Mouse (Mus musculus) CH12.LX (cell line): Measurements from ENCODE around the gene Nmur1.

Source experiments
- CTCF ChIP-seq, 2 experiments: IDR thresholded peaks in 1 of 2; conservative IDR thresholded peaks in 1 of 2; 2 replicates each; pipeline ENCODE4 v1.5.1; 2011 to 2012; ENCODE audit warnings: low read depth in 2 of 2, low read length in 2 of 2, improper control_type of control experiment in 1 of 2, inconsistent platforms in 1 of 2, mild to moderate bottlenecking in 1 of 2, moderate library complexity in 1 of 2
- E2F4 ChIP-seq: IDR thresholded peaks from 2 replicates; pipeline ENCODE4 v1.6.1; 2011; ENCODE audit warnings: low read depth, low read length, improper control_type of control experiment; ENCODE audit not compliant: insufficient replicate concordance
- EP300 ChIP-seq: IDR thresholded peaks from 2 replicates; pipeline ENCODE4 v1.6.1; 2011; ENCODE audit warnings: low read length, improper control_type of control experiment
- ETS1 ChIP-seq: conservative IDR thresholded peaks from 2 replicates; pipeline ENCODE4 v1.6.1; 2012; ENCODE audit warnings: low read depth, mild to moderate bottlenecking, inconsistent platforms, low read length, improper control_type of control experiment, moderate library complexity
- GABPA ChIP-seq: IDR thresholded peaks from 2 replicates; pipeline ENCODE4 v1.6.1; 2012; ENCODE audit warnings: low read depth, low read length, improper control_type of control experiment, inconsistent platforms; ENCODE audit not compliant: insufficient replicate concordance
- JUND ChIP-seq: conservative IDR thresholded peaks from 2 replicates; pipeline ENCODE4 v1.6.1; 2011; ENCODE audit warnings: low read depth, low read length, improper control_type of control experiment
- NELFE ChIP-seq: IDR thresholded peaks from 2 replicates; pipeline ENCODE4 v1.6.1; 2011; ENCODE audit warnings: low read depth, low read length, improper control_type of control experiment
- POLR2A ChIP-seq: IDR thresholded peaks from 2 replicates; pipeline ENCODE4 v1.6.1; 2011; ENCODE audit warnings: low read depth, mild to moderate bottlenecking, improper control_type of control experiment, low read length
- POLR2AphosphoS2 ChIP-seq: IDR thresholded peaks from 2 replicates; pipeline ENCODE4 v1.6.1; 2011; ENCODE audit warnings: low read depth, low read length, improper control_type of control experiment
- RCOR1 ChIP-seq: conservative IDR thresholded peaks from 2 replicates; pipeline ENCODE4 v1.6.1; 2012; ENCODE audit warnings: low read depth, mild to moderate bottlenecking, inconsistent platforms, low read length, improper control_type of control experiment
- ZKSCAN1 ChIP-seq: IDR thresholded peaks from 2 replicates; pipeline ENCODE4 v1.6.1; 2012; ENCODE audit warnings: low read depth, inconsistent platforms, low read length, improper control_type of control experiment, borderline replicate concordance
- ZMIZ1 ChIP-seq: IDR thresholded peaks from 2 replicates; pipeline ENCODE4 v1.6.1; 2012; ENCODE audit warnings: low read depth, mild to moderate bottlenecking, inconsistent platforms, low read length, improper control_type of control experiment

GRCm38 (mm10) chr1:86473109-86473760 lies 47.2 kb upstream of the Nmur1 start:
- no peak for TF ChIP-seq RCOR1
- no peak for TF ChIP-seq POLR2AphosphoS2
- no peak for TF ChIP-seq POLR2A
- no peak for TF ChIP-seq NELFE
- TF ChIP-seq CTCF (conservative IDR thresholded peaks at IDR 0.05 in 1 of 2, IDR thresholded peaks at IDR 0.05 in 1 of 2; ENCODE audit: low read depth in 2 of 2, low read length in 2 of 2), result no peak
- TF ChIP-seq GABPA, result no peak
- no peak for TF ChIP-seq JUND
- no peak for TF ChIP-seq ETS1
- TF ChIP-seq ZMIZ1, result no peak
- TF ChIP-seq EP300, result no peak
- TF ChIP-seq E2F4, result no peak
- TF ChIP-seq ZKSCAN1, result no peak
